Mouse (Mus musculus): ENCODE results near the gene Klhl21. TPM values are rescaled to one million over a fixed set of nuclear protein-coding genes. Genes with fewer than 3 reads are reported as not detected.
A peak's percentile ranks its signal among the peaks of the same experiment; 100 is the strongest.

The Klhl21 gene
- polyA plus RNA-seq, 1 experiment = 20.1 TPM

- Histone ChIP-seq H3K27ac (ENCODE audit: insufficient read depth, low read length) (no peak overlapping the region), H3K27me3 (ENCODE audit: control insufficient read depth, insufficient read depth, low read length) (no peaks in the 10 kb centered on the region), H3K4me1 (ENCODE audit: control insufficient read depth, insufficient read depth, insufficient read length) (0 out of 2 replicates have a peak, but pooled peaks cover 4% of the 10 kb centered on the region), H3K4me3 (ENCODE audit: extremely low read depth, insufficient read depth, insufficient read length) (no peak overlapping the region), H3K36me3 (ENCODE audit: control insufficient read depth, insufficient read depth, low read length) (peaks cover 4% of the 10 kb centered on the region; the same call in 1 of the 2 replicates)
- DNase-seq (ENCODE audit: low read depth in 1 of 2, low spot score in 2 of 2) = no peak
- TF ChIP-seq CTCF (IDR thresholded peaks at IDR 0.05; ENCODE audit: extremely low read depth, insufficient read depth, insufficient read length, insufficient replicate concordance) = peak; percentile 7; the same call in 1 of the 2 replicates
- TF ChIP-seq POLR2A (IDR thresholded peaks at IDR 0.05; ENCODE audit: low read depth, low read length) = no peak
- WGBS = 92% methylated on average over 3 of the region's 3 CpGs
Measured at GRCm38 (mm10) chr4:151975441-151975840, 33.2 kb upstream of the Klhl21 start.

GRCm38 (mm10) chr4:151977748-151978147 lies 30.9 kb upstream of the Klhl21 start:
- TF ChIP-seq CTCF (IDR thresholded peaks at IDR 0.05; ENCODE audit: extremely low read depth, insufficient read depth, insufficient read length, insufficient replicate concordance) (peak; percentile 88), POLR2A (IDR thresholded peaks at IDR 0.05; ENCODE audit: low read depth, low read length) (no peak)
- Histone ChIP-seq H3K27me3 (ENCODE audit: control insufficient read depth, insufficient read depth, low read length) (no peaks in the 10 kb centered on the region), H3K4me1 (ENCODE audit: control insufficient read depth, insufficient read depth, insufficient read length) (0 out of 2 replicates have a peak, but pooled peaks cover 4% of the 10 kb centered on the region), H3K4me3 (ENCODE audit: extremely low read depth, insufficient read depth, insufficient read length) (no peak overlapping the region), H3K36me3 (ENCODE audit: control insufficient read depth, insufficient read depth, low read length) (peaks cover 4% of the 10 kb centered on the region), H3K27ac (ENCODE audit: insufficient read depth, low read length) (no peak overlapping the region)
- peak; percentile 49 to 84 for DNase-seq (ENCODE audit: low read depth in 1 of 2, low spot score in 2 of 2)
- WGBS = 42% methylated on average over 10 of the region's 10 CpGs

- peaks cover 10% of the 10 kb centered on the region for H3K36me3 ChIP-seq (ENCODE audit: control insufficient read depth, insufficient read depth, low read length)
- H3K4me3 ChIP-seq (ENCODE audit: extremely low read depth, insufficient read depth, insufficient read length) = no peak overlapping the region
- no peak for TF ChIP-seq CTCF (IDR thresholded peaks at IDR 0.05; ENCODE audit: extremely low read depth, insufficient read depth, insufficient read length, insufficient replicate concordance)
- TF ChIP-seq POLR2A (IDR thresholded peaks at IDR 0.05; ENCODE audit: low read depth, low read length) = no peak
- H3K27ac ChIP-seq (ENCODE audit: insufficient read depth, low read length) = no peak overlapping the region
- H3K27me3 ChIP-seq (ENCODE audit: control insufficient read depth, insufficient read depth, low read length) = no peaks in the 10 kb centered on the region
- DNase-seq (ENCODE audit: low read depth in 1 of 2, low spot score in 2 of 2) = no peak
- H3K4me1 ChIP-seq (ENCODE audit: control insufficient read depth, insufficient read depth, insufficient read length) = 0 out of 2 replicates have a peak, but pooled peaks cover 4% of the 10 kb centered on the region
- 83% methylated on average over 8 of the region's 8 CpGs for WGBS
Measured at GRCm38 (mm10) chr4:151980699-151981098, 27.9 kb upstream of the Klhl21 start.

- Histone ChIP-seq H3K27me3 (ENCODE audit: control insufficient read depth, insufficient read depth, low read length) (no peaks in the 10 kb centered on the region), H3K4me3 (ENCODE audit: extremely low read depth, insufficient read depth, insufficient read length) (no peak overlapping the region), H3K36me3 (ENCODE audit: control insufficient read depth, insufficient read depth, low read length) (peaks cover 10% of the 10 kb centered on the region), H3K27ac (ENCODE audit: insufficient read depth, low read length) (no peak overlapping the region), H3K4me1 (ENCODE audit: control insufficient read depth, insufficient read depth, insufficient read length) (peaks cover 4% of the 10 kb centered on the region; the same call in 1 of the 2 replicates)
- TF ChIP-seq CTCF (IDR thresholded peaks at IDR 0.05; ENCODE audit: extremely low read depth, insufficient read depth, insufficient read length, insufficient replicate concordance) (peak; percentile 99), POLR2A (IDR thresholded peaks at IDR 0.05; ENCODE audit: low read depth, low read length) (no peak)
- DNase-seq (ENCODE audit: low read depth in 1 of 2, low spot score in 2 of 2) = peak in 1 of 2 experiments; percentile 68
- 17% methylated on average over 5 of the region's 5 CpGs for WGBS
Measured at GRCm38 (mm10) chr4:151981363-151981762, 27.2 kb upstream of the Klhl21 start.

- H3K4me3 ChIP-seq (ENCODE audit: extremely low read depth, insufficient read depth, insufficient read length) = no peak overlapping the region
- peaks cover 8% of the 10 kb centered on the region; the same call in 1 of the 2 replicates for H3K4me1 ChIP-seq (ENCODE audit: control insufficient read depth, insufficient read depth, insufficient read length)
- H3K27ac ChIP-seq (ENCODE audit: insufficient read depth, low read length) = no peak overlapping the region
- WGBS = 91% methylated on average over 17 of the region's 17 CpGs
- DNase-seq (ENCODE audit: low read depth in 1 of 2, low spot score in 2 of 2) = no peak
- H3K27me3 ChIP-seq (ENCODE audit: control insufficient read depth, insufficient read depth, low read length) = no peaks in the 10 kb centered on the region
- TF ChIP-seq POLR2A (IDR thresholded peaks at IDR 0.05; ENCODE audit: low read depth, low read length) (no peak), CTCF (IDR thresholded peaks at IDR 0.05; ENCODE audit: extremely low read depth, insufficient read depth, insufficient read length, insufficient replicate concordance) (no peak)
- peaks cover 10% of the 10 kb centered on the region for H3K36me3 ChIP-seq (ENCODE audit: control insufficient read depth, insufficient read depth, low read length)
Measured at GRCm38 (mm10) chr4:151983043-151983442, 25.6 kb upstream of the Klhl21 start.

GRCm38 (mm10) chr4:151983560-151983959 lies 25.0 kb upstream of the Klhl21 start:
- Histone ChIP-seq H3K27me3 (ENCODE audit: control insufficient read depth, insufficient read depth, low read length) (no peaks in the 10 kb centered on the region), H3K36me3 (ENCODE audit: control insufficient read depth, insufficient read depth, low read length) (peaks cover 10% of the 10 kb centered on the region), H3K4me3 (ENCODE audit: extremely low read depth, insufficient read depth, insufficient read length) (no peak overlapping the region), H3K27ac (ENCODE audit: insufficient read depth, low read length) (no peak overlapping the region), H3K4me1 (ENCODE audit: control insufficient read depth, insufficient read depth, insufficient read length) (peaks cover 8% of the 10 kb centered on the region; the same call in 1 of the 2 replicates)
- DNase-seq (ENCODE audit: low read depth in 1 of 2, low spot score in 2 of 2) = no peak
- TF ChIP-seq CTCF (IDR thresholded peaks at IDR 0.05; ENCODE audit: extremely low read depth, insufficient read depth, insufficient read length, insufficient replicate concordance) = no peak
- no peak for TF ChIP-seq POLR2A (IDR thresholded peaks at IDR 0.05; ENCODE audit: low read depth, low read length)
- WGBS = 75% methylated on average over 9 of the region's 9 CpGs

- Histone ChIP-seq H3K27me3 (ENCODE audit: control insufficient read depth, insufficient read depth, low read length) (no peaks in the 10 kb centered on the region), H3K4me3 (ENCODE audit: extremely low read depth, insufficient read depth, insufficient read length) (no peak overlapping the region), H3K4me1 (ENCODE audit: control insufficient read depth, insufficient read depth, insufficient read length) (peaks cover 8% of the 10 kb centered on the region; the same call in 1 of the 2 replicates), H3K27ac (ENCODE audit: insufficient read depth, low read length) (no peak overlapping the region; the same call in 1 of the 2 replicates), H3K36me3 (ENCODE audit: control insufficient read depth, insufficient read depth, low read length) (peaks cover 9% of the 10 kb centered on the region)
- WGBS = 59% methylated on average over 10 of the region's 10 CpGs
- DNase-seq (ENCODE audit: low read depth in 1 of 2, low spot score in 2 of 2) = no peak
- no peak for TF ChIP-seq POLR2A (IDR thresholded peaks at IDR 0.05; ENCODE audit: low read depth, low read length)
- TF ChIP-seq CTCF (IDR thresholded peaks at IDR 0.05; ENCODE audit: extremely low read depth, insufficient read depth, insufficient read length, insufficient replicate concordance) = no peak
Measured at GRCm38 (mm10) chr4:151985886-151986285, 22.7 kb upstream of the Klhl21 start.
